Mouse (Mus musculus): Measurements from ENCODE around the gene Kcnh7. TPM values are rescaled to one million over a fixed set of nuclear protein-coding genes. Genes with fewer than 3 reads are reported as not detected.

Gene Kcnh7
- total RNA-seq, 2 experiments from 2014 or later, result 0.11 to 0.15 TPM

GRCm38 (mm10) chr2:63090447-63090846 is 93.6 kb downstream of the Kcnh7 start:
- TF ChIP-seq CTCF (IDR thresholded peaks at IDR 0.05), result no peak
- DNase-seq, result no peak
- Histone ChIP-seq H3K4me3 (no peak overlapping the region), H3K27ac (no peak overlapping the region)
- intact Hi-C loops (cut with DNase I), result no loop called here

GRCm38 (mm10) chr2:63058386-63058785 is 125.7 kb downstream of the Kcnh7 start:
- no peak for TF ChIP-seq CTCF (IDR thresholded peaks at IDR 0.05)
- Histone ChIP-seq H3K27ac (no peak overlapping the region), H3K4me3 (no peak overlapping the region)
- intact Hi-C loops (cut with DNase I), result no loop called here
- DNase-seq, result no peak

GRCm38 (mm10) chr2:63049884-63050283 is 134.2 kb downstream of the Kcnh7 start:
- Histone ChIP-seq H3K27ac (no peak overlapping the region), H3K4me3 (no peak overlapping the region)
- intact Hi-C loops (cut with DNase I), result no loop called here
- DNase-seq, result no peak
- TF ChIP-seq CTCF (IDR thresholded peaks at IDR 0.05), result no peak

- no peak for DNase-seq
- Histone ChIP-seq H3K4me3 (no peak overlapping the region), H3K27ac (no peak overlapping the region)
- intact Hi-C loops (cut with DNase I), result no loop called here
- no peak for TF ChIP-seq CTCF (IDR thresholded peaks at IDR 0.05)
Measured at GRCm38 (mm10) chr2:63039718-63040117, 144.4 kb downstream of the Kcnh7 start.

GRCm38 (mm10) chr2:63014909-63015308 is 169.2 kb downstream of the Kcnh7 start:
- TF ChIP-seq CTCF (IDR thresholded peaks at IDR 0.05), result no peak
- H3K27ac ChIP-seq, result no peak overlapping the region
- H3K4me3 ChIP-seq, result no peak overlapping the region
- DNase-seq, result no peak
- intact Hi-C loops (cut with DNase I), result no loop called here

- DNase-seq, result no peak
- intact Hi-C loops (cut with DNase I), result no loop called here
- no peak for TF ChIP-seq CTCF (IDR thresholded peaks at IDR 0.05)
Measured at GRCm38 (mm10) chr2:63009141-63009540, 174.9 kb downstream of the Kcnh7 start.

GRCm38 (mm10) chr2:63002784-63003183 is 181.3 kb downstream of the Kcnh7 start:
- Histone ChIP-seq H3K27ac (no peak overlapping the region), H3K4me3 (no peak overlapping the region)
- TF ChIP-seq CTCF (IDR thresholded peaks at IDR 0.05), result no peak
- intact Hi-C loops (cut with DNase I), result no loop called here
- no peak for DNase-seq

More at GRCm38 (mm10) chr2:63009141-63009540, 174.9 kb downstream of the Kcnh7 start:
- Histone ChIP-seq H3K4me3 (no peak overlapping the region), H3K27ac (no peak overlapping the region)

GRCm38 (mm10) chr2:62997692-62998091 is 186.4 kb downstream of the Kcnh7 start:
- intact Hi-C loops (cut with DNase I), result no loop called here
- Histone ChIP-seq H3K27ac (no peak overlapping the region), H3K4me3 (no peak overlapping the region)
- TF ChIP-seq CTCF (IDR thresholded peaks at IDR 0.05), result no peak
- no peak for DNase-seq

GRCm38 (mm10) chr2:62988616-62989015 is 195.5 kb downstream of the Kcnh7 start:
- no peak for DNase-seq
- TF ChIP-seq CTCF (IDR thresholded peaks at IDR 0.05), result no peak
- Histone ChIP-seq H3K4me3 (no peak overlapping the region), H3K27ac (no peak overlapping the region)
- intact Hi-C loops (cut with DNase I), result no loop called here

GRCm38 (mm10) chr2:62983936-62984335 is 200.2 kb downstream of the Kcnh7 start:
- intact Hi-C loops (cut with DNase I), result no loop called here
- no peak for DNase-seq
- TF ChIP-seq CTCF (IDR thresholded peaks at IDR 0.05), result no peak
- Histone ChIP-seq H3K4me3 (no peak overlapping the region), H3K27ac (no peak overlapping the region)

GRCm38 (mm10) chr2:62935273-62935874 is 248.7 kb downstream of the Kcnh7 start:
- no peak overlapping the region for H3K27ac ChIP-seq
- intact Hi-C loops (cut with DNase I), result no loop called here

GRCm38 (mm10) chr2:62928494-62928893 is 255.6 kb downstream of the Kcnh7 start:
- H3K4me3 ChIP-seq, result no peak overlapping the region
- no peak for TF ChIP-seq CTCF (IDR thresholded peaks at IDR 0.05)
- intact Hi-C loops (cut with DNase I), result no loop called here
- H3K27ac ChIP-seq, result no peak overlapping the region
- DNase-seq, result no peak

More at GRCm38 (mm10) chr2:62935273-62935874, 248.7 kb downstream of the Kcnh7 start:
- DNase-seq, result no peak
- TF ChIP-seq CTCF (IDR thresholded peaks at IDR 0.05), result no peak
- no peak overlapping the region for H3K4me3 ChIP-seq

GRCm38 (mm10) chr2:62928065-62928464 is 256.0 kb downstream of the Kcnh7 start:
- no peak for DNase-seq
- Histone ChIP-seq H3K4me3 (no peak overlapping the region), H3K27ac (no peak overlapping the region)
- TF ChIP-seq CTCF (IDR thresholded peaks at IDR 0.05), result no peak
- intact Hi-C loops (cut with DNase I), result no loop called here

GRCm38 (mm10) chr2:62923803-62924202 is 260.3 kb downstream of the Kcnh7 start:
- H3K4me3 ChIP-seq, result no peak overlapping the region
- TF ChIP-seq CTCF (IDR thresholded peaks at IDR 0.05), result no peak
- intact Hi-C loops (cut with DNase I), result no loop called here
- no peak for DNase-seq
- no peak overlapping the region for H3K27ac ChIP-seq
